In genomic region chr2:17549895-17550558, GRCm38 (mm10) we compare ENCODE assay signal across 24 mouse cellular contexts.
A peak's percentile ranks its signal among the peaks of the same experiment; 100 is the strongest.
DNase-seq lines count a peak whose midpoint lies in the region; ATAC-seq and TF ChIP-seq lines count a peak whose summit lies in the region.
"Had no signal": no experiment of that assay in that cellular context is flagged by ENCODE, and none has a peak within 500 bp of the region (broad histone marks: within the 10 kb centered on the region; RNA-seq: fewer than 3 reads in every experiment).

No protein-coding gene starts in this region.

- no peak overlapping the region for H3K27ac ChIP-seq in kidney, postnatal 0 days
- H3K27ac ChIP-seq in neural tube, embryonic 11.5 days (ENCODE audit: low read depth, low read length), result 0 out of 2 replicates have a peak overlapping the region, but pooled peaks have one; percentile 10
- no peak overlapping the region; the same call in 1 of the 2 replicates for H3K27ac ChIP-seq in neural tube, embryonic 14.5 days (ENCODE audit: low read depth, low read length)
- H3K27ac ChIP-seq: gastrocnemius, adult 2 months; hindbrain, embryonic 10.5 days; hindbrain, embryonic 13.5 days had no signal

- no peak overlapping the region for H3K4me2 ChIP-seq in kidney, postnatal 0 days (ENCODE audit: low read length)
- no peak overlapping the region for H3K4me2 ChIP-seq in neural tube, embryonic 11.5 days (ENCODE audit: low read depth)
- H3K4me2 ChIP-seq in neural tube, embryonic 14.5 days (ENCODE audit: low read depth, low read length), result no peak overlapping the region
- H3K4me2 ChIP-seq: heart, embryonic 11.5 days; hindbrain, embryonic 13.5 days had no signal

- H3K4me3 ChIP-seq in kidney, postnatal 0 days (replicated peaks; ENCODE audit: low read depth, low read length), result no peak overlapping the region
- no peak overlapping the region for H3K4me3 ChIP-seq in neural tube, embryonic 11.5 days (ENCODE audit: low read depth, low read length)
- H3K4me3 ChIP-seq in neural tube, embryonic 14.5 days (ENCODE audit: low read depth, low read length), result no peak overlapping the region
- H3K4me3 ChIP-seq: gastrocnemius, adult 2 months; hindbrain, embryonic 10.5 days; hindbrain, embryonic 13.5 days had no signal

- 20% methylated on average over 4 of the region's 4 CpGs for WGBS in kidney, postnatal 0 days
- WGBS in neural tube, embryonic 11.5 days, result 16% methylated on average over 4 of the region's 4 CpGs
- WGBS in neural tube, embryonic 14.5 days, result 9% methylated on average over 4 of the region's 4 CpGs

- H3K36me3 ChIP-seq in kidney, postnatal 0 days (ENCODE audit: insufficient read depth, low read length), result no peaks in the 10 kb centered on the region
- no peaks in the 10 kb centered on the region for H3K36me3 ChIP-seq in neural tube, embryonic 11.5 days (ENCODE audit: control insufficient read depth, insufficient read depth, low read length)
- H3K36me3 ChIP-seq in neural tube, embryonic 14.5 days (ENCODE audit: control insufficient read depth, insufficient read depth, low read length), result no peaks in the 10 kb centered on the region
- H3K36me3 ChIP-seq: hindbrain, embryonic 10.5 days; hindbrain, embryonic 13.5 days had no signal

- no peaks in the 10 kb centered on the region for H3K4me1 ChIP-seq in kidney, postnatal 0 days (replicated peaks; ENCODE audit: insufficient read depth, low read length)
- H3K4me1 ChIP-seq in neural tube, embryonic 11.5 days (ENCODE audit: control insufficient read depth, insufficient read depth, low read length), result peaks cover 7% of the 10 kb centered on the region; the same call in 1 of the 2 replicates
- H3K4me1 ChIP-seq in neural tube, embryonic 14.5 days (ENCODE audit: control insufficient read depth, insufficient read depth, low read length), result no peaks in the 10 kb centered on the region
- H3K4me1 ChIP-seq: hindbrain, embryonic 13.5 days had no signal

- TF ChIP-seq CTCF in kidney, postnatal 0 days (IDR thresholded peaks at IDR 0.05; ENCODE audit: low read depth), result no peak

- no peak overlapping the region for H3K9ac ChIP-seq in kidney, postnatal 0 days (ENCODE audit: low read depth, low read length)
- no peak overlapping the region for H3K9ac ChIP-seq in neural tube, embryonic 11.5 days (ENCODE audit: low read length)
- H3K9ac ChIP-seq in neural tube, embryonic 14.5 days (replicated peaks; ENCODE audit: low read depth, low read length), result no peak overlapping the region
- H3K9ac ChIP-seq: forebrain, postnatal 0 days; hindbrain, embryonic 13.5 days had no signal

- ATAC-seq in kidney, postnatal 0 days (replicated peaks; ENCODE audit: low FRiP score, low read depth), result no peak
- peak; percentile 77 for ATAC-seq in neural tube, embryonic 11.5 days (ENCODE audit: insufficient read depth, low FRiP score, low TSS enrichment)
- ATAC-seq in neural tube, embryonic 14.5 days (ENCODE audit: low read depth), result peak; percentile 46; the same call in 1 of the 2 replicates
- no peak for ATAC-seq in erythroblast, adult 5-6 weeks (replicated peaks; ENCODE audit: low FRiP score, poor library complexity, severe bottlenecking)
- ATAC-seq: CD4-positive, CD25-positive, alpha-beta regulatory T cell, adult 4 months; forebrain, embryonic 14.5 days; forebrain, postnatal 0 days; hindbrain, embryonic 16.5 days had no signal

- no peaks in the 10 kb centered on the region for H3K27me3 ChIP-seq in kidney, postnatal 0 days (ENCODE audit: insufficient read depth, low read length)
- no peaks in the 10 kb centered on the region for H3K27me3 ChIP-seq in neural tube, embryonic 11.5 days (ENCODE audit: control insufficient read depth, insufficient read depth, low read length)
- H3K27me3 ChIP-seq in neural tube, embryonic 14.5 days (ENCODE audit: control insufficient read depth, insufficient read depth, low read length), result no peaks in the 10 kb centered on the region
- H3K27me3 ChIP-seq: hindbrain, embryonic 13.5 days had no signal

- H3K9me3 ChIP-seq in kidney, postnatal 0 days (replicated peaks; ENCODE audit: low read length), result no peaks in the 10 kb centered on the region
- no peaks in the 10 kb centered on the region for H3K9me3 ChIP-seq in neural tube, embryonic 11.5 days (ENCODE audit: control insufficient read depth, low read length)
- no peaks in the 10 kb centered on the region for H3K9me3 ChIP-seq in neural tube, embryonic 14.5 days (ENCODE audit: control insufficient read depth, low read length)
- H3K9me3 ChIP-seq: hindbrain, embryonic 10.5 days; hindbrain, embryonic 13.5 days had no signal

- peak; percentile 49 for DNase-seq in kidney, postnatal 0 days (ENCODE audit: low spot score)
- DNase-seq in kidney, adult 8-10 months, result no peak
- peak; percentile 34 for DNase-seq in embryo, embryonic 9.5 days (ENCODE audit: extremely low spot score)
- DNase-seq in neural tube, embryonic 11.5 days (ENCODE audit: low spot score), result no peak
- DNase-seq in heart, postnatal 4 days, result no peak
- no peak for DNase-seq in ovary, postnatal 14 days (ENCODE audit: low spot score)
- DNase-seq: adrenal gland, adult 2 months; adrenal gland, postnatal 14 days; cerebellum, adult 11 months; cerebellum, adult 2 months; cerebellum, postnatal 10 days; cerebellum, postnatal 36 days; forebrain, postnatal 0 days; gastrocnemius, adult 2 months; gastrocnemius, postnatal 14 days; heart, adult 11 months had no signal

Comparison
In these comparisons a context has a peak if more than half of its experiments do, and no peak if none do; other contexts are left out.
1. DNase-seq: peak in kidney, postnatal 0 days (single experiment) and embryo, embryonic 9.5 days (single experiment); none in kidney, adult 8-10 months (0 of 2), neural tube, embryonic 11.5 days (single experiment), heart, postnatal 4 days (single experiment) and ovary, postnatal 14 days (single experiment).
2. ATAC-seq: peak in neural tube, embryonic 11.5 days (single experiment) and neural tube, embryonic 14.5 days (single experiment); none in kidney, postnatal 0 days (single experiment) and erythroblast, adult 5-6 weeks (single experiment).